Mouse (Mus musculus) lung, postnatal 0 days (tissue): ENCODE results near the gene Tex33. TPM values are rescaled to one million over a fixed set of nuclear protein-coding genes. Genes with fewer than 3 reads are reported as not detected.

Experiments
- ATAC-seq: fragments of 200-750 bp; cut with Nextera tagmentation; 2 replicates; pipeline ENCODE4 v1.8.0; 2017; ENCODE audit warnings: moderate library complexity
- DNase-seq: peaks from one replicate; pipeline ENCODE4 v3.0.0-alpha.2; 2016; ENCODE audit warnings: low spot score
- H3K27ac ChIP-seq: fragments of 300-500 bp; sonication (generic); 2 replicates; pipeline ENCODE4 v1.5.1; 2014; ENCODE audit warnings: antibody characterized with exemption, mild to moderate bottlenecking, low read length, mixed read lengths
- H3K27me3 ChIP-seq: fragments of 300-500 bp; sonication (generic); replicated peaks from 2 replicates; pipeline ENCODE4 v1.6.1; 2014; ENCODE audit warnings: low read length, mixed read lengths; ENCODE audit not compliant: insufficient read depth
- H3K36me3 ChIP-seq: fragments of 300-500 bp; sonication (generic); 2 replicates; pipeline ENCODE4 v1.6.1; 2014; ENCODE audit warnings: low read length, mixed read lengths; ENCODE audit not compliant: insufficient read depth
- H3K4me1 ChIP-seq: fragments of 300-500 bp; sonication (generic); 2 replicates; pipeline ENCODE4 v1.6.1; 2014; ENCODE audit warnings: antibody characterized with exemption, low read depth, low read length, mixed read lengths; ENCODE audit not compliant: insufficient read depth
- H3K4me2 ChIP-seq: fragments of 300-500 bp; sonication (generic); replicated peaks from 2 replicates; pipeline ENCODE4 v1.6.1; 2014; ENCODE audit warnings: low read depth, mild to moderate bottlenecking, low read length, moderate library complexity, mixed read lengths
- H3K4me3 ChIP-seq: fragments of 300-500 bp; sonication (generic); 2 replicates; pipeline ENCODE4 v1.5.1; 2014; ENCODE audit warnings: low read depth, low read length
- H3K9ac ChIP-seq: fragments of 300-500 bp; sonication (generic); replicated peaks from 2 replicates; pipeline ENCODE4 v1.6.1; 2014; ENCODE audit warnings: low read depth, mild to moderate bottlenecking
- H3K9me3 ChIP-seq: fragments of 300-500 bp; sonication (generic); 2 replicates; pipeline ENCODE4 v1.6.1; 2016; ENCODE audit warnings: low read length, mixed read lengths
- CTCF ChIP-seq: IDR thresholded peaks from 2 replicates; pipeline ENCODE4 v1.5.1; 2016; ENCODE audit warnings: antibody characterized with exemption, mild to moderate bottlenecking
- EP300 ChIP-seq: IDR thresholded peaks from 2 replicates; pipeline ENCODE4 v1.6.1; 2016; ENCODE audit warnings: antibody characterized with exemption, mild to moderate bottlenecking, control low read depth
- WGBS: fragments of 180-500 bp; shearing (Covaris S2); extraction: QIAGEN DNeasy Blood & Tissue Kit; methylation state at CpG from one replicate; pipeline ENCODE4 v1.1.7; 2014; 5-methylcytosine and 5-hydroxymethylcytosine counted together
- polyA plus RNA-seq: library from polyadenylated mRNA; unstranded; fragments of >200 nt; fragmentation: Nextera tagmentation; extraction: Ambion mirVana; gene quantifications from 2 replicates; pipeline ENCODE4 v1.2.1, GENCODE M21; 2015

Tex33 gene
- polyA plus RNA-seq, 1 experiment from 2014 or later, result not detected

DNA sequence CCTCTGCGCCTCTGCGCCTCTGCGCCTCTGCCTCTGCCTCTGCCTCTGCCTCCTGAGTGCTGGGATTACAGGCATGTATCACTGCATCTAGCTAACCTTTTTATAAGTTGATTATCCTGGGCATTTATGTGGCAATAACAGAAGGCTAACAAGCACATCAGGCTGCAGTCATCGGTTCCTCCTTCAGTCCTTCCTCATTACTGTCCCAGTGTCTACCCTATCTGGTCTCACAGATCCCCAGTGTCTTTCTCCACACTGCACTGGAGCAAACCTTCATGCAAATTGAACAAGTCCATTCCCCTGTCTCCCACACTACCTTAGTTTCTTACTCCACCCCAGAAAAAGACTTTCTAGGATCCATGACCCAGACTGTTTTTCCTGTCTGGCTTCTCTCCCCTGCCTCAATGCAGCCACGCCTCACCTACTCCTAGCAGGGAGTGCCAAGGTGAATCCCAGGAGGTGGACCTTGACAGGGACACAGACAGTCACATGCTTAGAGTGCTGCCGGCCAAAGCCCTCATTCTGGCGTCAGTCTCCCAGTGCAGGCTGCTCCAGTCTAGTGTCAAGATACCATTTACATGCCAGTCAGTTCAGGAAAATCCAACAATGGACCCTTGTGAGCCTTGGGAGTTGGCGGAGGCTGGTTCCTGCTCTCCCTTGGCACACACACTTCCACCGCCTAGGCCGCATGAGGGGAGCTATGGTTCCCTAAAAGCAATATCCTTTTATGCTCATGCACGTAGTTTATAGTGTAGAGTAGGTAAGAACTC is 12.1 kb downstream of the Tex33 start:
- no peak overlapping the region for H3K27ac ChIP-seq
- no peak for DNase-seq

GRCm38 (mm10) chr15:78382115-78382514 is 13.6 kb downstream of the Tex33 start:
- DNase-seq (no peak), ATAC-seq (no peak)
- TF ChIP-seq CTCF, result no peak
- no peak for TF ChIP-seq EP300
- Histone ChIP-seq H3K36me3 (no peaks in the 10 kb centered on the region), H3K4me2 (no peak overlapping the region), H3K4me1 (no peaks in the 10 kb centered on the region), H3K27ac (no peak overlapping the region), H3K4me3 (no peak overlapping the region), H3K9me3 (no peaks in the 10 kb centered on the region), H3K27me3 (no peaks in the 10 kb centered on the region), H3K9ac (no peak overlapping the region)
- whole genome bisulfite sequencing, result 76% methylated on average over 4 of the region's 4 CpGs

More for the DNA sequence above, 12.1 kb downstream of the Tex33 start:
- H3K4me2 ChIP-seq, result no peak overlapping the region
- ATAC-seq, result no peak
- no peaks in the 10 kb centered on the region for H3K36me3 ChIP-seq
- no peaks in the 10 kb centered on the region for H3K9me3 ChIP-seq
- no peaks in the 10 kb centered on the region for H3K27me3 ChIP-seq
- H3K4me1 ChIP-seq, result no peaks in the 10 kb centered on the region
- H3K4me3 ChIP-seq, result no peak overlapping the region
- H3K9ac ChIP-seq, result no peak overlapping the region
- 66% methylated on average over 11 of the region's 11 CpGs for WGBS
- TF ChIP-seq CTCF (no peak), EP300 (no peak)

GRCm38 (mm10) chr15:78380741-78381140 is 15.0 kb downstream of the Tex33 start:
- no peak for ATAC-seq

DNA sequence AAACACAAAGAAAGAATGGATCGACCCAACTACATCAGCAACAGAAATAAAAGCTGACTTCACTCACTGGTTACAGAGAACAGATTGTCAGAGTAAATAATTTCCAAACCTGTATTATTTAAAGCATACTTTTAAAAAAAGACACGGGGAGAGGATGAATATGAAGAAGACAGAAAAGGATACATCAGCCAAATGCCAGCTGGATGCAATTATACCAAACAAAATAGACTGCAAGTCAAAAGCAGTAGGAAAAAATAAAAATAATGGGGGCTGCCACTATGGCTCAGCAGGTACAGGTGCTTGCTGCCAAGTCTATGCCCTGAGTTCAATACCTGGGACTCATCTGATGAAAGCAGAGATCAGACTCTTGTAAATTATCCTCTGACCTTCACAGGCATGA is 15.5 kb downstream of the Tex33 start:
- H3K36me3 ChIP-seq, result no peaks in the 10 kb centered on the region
- ATAC-seq, result no peak
- 78% methylated on average over 2 of the region's 2 CpGs for WGBS
- no peak overlapping the region for H3K9ac ChIP-seq
- H3K4me1 ChIP-seq, result no peaks in the 10 kb centered on the region
- DNase-seq, result no peak
- H3K27ac ChIP-seq, result no peak overlapping the region
- no peak overlapping the region for H3K4me2 ChIP-seq
- TF ChIP-seq CTCF, result no peak
- no peak for TF ChIP-seq EP300
- no peaks in the 10 kb centered on the region for H3K9me3 ChIP-seq
- H3K27me3 ChIP-seq, result no peaks in the 10 kb centered on the region
- H3K4me3 ChIP-seq, result no peak overlapping the region

More at GRCm38 (mm10) chr15:78380741-78381140, 15.0 kb downstream of the Tex33 start:
- Histone ChIP-seq H3K27ac (no peak overlapping the region), H3K4me3 (no peak overlapping the region), H3K9me3 (no peaks in the 10 kb centered on the region), H3K9ac (no peak overlapping the region), H3K27me3 (no peaks in the 10 kb centered on the region), H3K4me1 (no peaks in the 10 kb centered on the region), H3K4me2 (no peak overlapping the region), H3K36me3 (no peaks in the 10 kb centered on the region)
- DNase-seq, result no peak
- TF ChIP-seq EP300 (no peak), CTCF (no peak)
- 46% methylated on average over 4 of the region's 4 CpGs for WGBS

- 49% methylated on average over 10 of the region's 10 CpGs for WGBS
- Histone ChIP-seq H3K4me2 (no peak overlapping the region), H3K27me3 (no peaks in the 10 kb centered on the region), H3K4me1 (peaks cover 6% of the 10 kb centered on the region), H3K9ac (no peak overlapping the region), H3K36me3 (no peaks in the 10 kb centered on the region), H3K27ac (no peak overlapping the region), H3K4me3 (no peak overlapping the region), H3K9me3 (no peaks in the 10 kb centered on the region)
- no peak for TF ChIP-seq CTCF
- no peak for TF ChIP-seq EP300
- ATAC-seq (no peak), DNase-seq (no peak)
These were observed 17.2 kb downstream of the Tex33 start for GRCm38 (mm10) chr15:78378556-78378955.

- no peak for ATAC-seq
- H3K27ac ChIP-seq, result no peak overlapping the region
- no peak overlapping the region for H3K4me2 ChIP-seq
- no peak overlapping the region for H3K9ac ChIP-seq
- no peaks in the 10 kb centered on the region for H3K36me3 ChIP-seq
- H3K4me3 ChIP-seq, result no peak overlapping the region
- H3K9me3 ChIP-seq, result no peaks in the 10 kb centered on the region
- peaks cover 11% of the 10 kb centered on the region for H3K4me1 ChIP-seq
- no peaks in the 10 kb centered on the region for H3K27me3 ChIP-seq
- no peak for DNase-seq
- TF ChIP-seq CTCF (no peak), EP300 (no peak)
- WGBS, result 80% methylated on average over 10 of the region's 10 CpGs
These were observed 17.9 kb downstream of the Tex33 start for GRCm38 (mm10) chr15:78377859-78378258.
